Mouse (Mus musculus) G1E (cell line): ENCODE results near the gene Tiam2. TPM values are rescaled to one million over a fixed set of nuclear protein-coding genes. Genes with fewer than 3 reads are reported as not detected.

Experiments
- ATAC-seq: 2 replicates; pipeline ENCODE4 v1.8.0; 2016; ENCODE audit warnings: mild to moderate bottlenecking; ENCODE audit not compliant: insufficient number of reproducible peaks, poor library complexity, low FRiP score, severe bottlenecking; ENCODE audit errors: extremely low read depth
- DNase-seq: peaks from one replicate; pipeline ENCODE4 v3.0.0; 2012; ENCODE audit warnings: low spot score
- H3K27me3 ChIP-seq: 2 replicates; pipeline ENCODE4 v1.6.1; 2012; ENCODE audit warnings: mild to moderate bottlenecking, low read length, inconsistent platforms; ENCODE audit not compliant: insufficient read depth
- H3K36me3 ChIP-seq: replicated peaks from 2 replicates; pipeline ENCODE3; 2012; ENCODE audit warnings: mild to moderate bottlenecking, inconsistent platforms
- H3K4me1 ChIP-seq: 2 replicates; pipeline ENCODE4 v1.6.1; 2012; ENCODE audit warnings: low read depth, low read length, inconsistent platforms, mixed read lengths; ENCODE audit not compliant: insufficient read depth
- H3K4me3 ChIP-seq: 2 replicates; pipeline ENCODE4 v1.5.1; 2012; ENCODE audit warnings: low read depth, mild to moderate bottlenecking, inconsistent platforms, low read length, moderate library complexity, mixed read lengths
- H3K9me3 ChIP-seq: replicated peaks from 2 replicates; pipeline ENCODE4 v1.6.1; 2012; ENCODE audit warnings: inconsistent platforms
- CTCF ChIP-seq: IDR thresholded peaks from 2 replicates; pipeline ENCODE4 v1.5.1; 2012; ENCODE audit warnings: low read depth, low read length, inconsistent platforms, mixed read lengths
- GATA1 ChIP-seq: IDR thresholded peaks from 2 replicates; pipeline ENCODE4 v1.6.1; 2012; ENCODE audit warnings: borderline replicate concordance, low read length, inconsistent platforms, mixed read lengths
- GATA2 ChIP-seq: IDR thresholded peaks from 2 replicates; pipeline ENCODE4 v1.6.1; 2012; ENCODE audit warnings: low read depth, low read length, inconsistent platforms, borderline replicate concordance
- POLR2AphosphoS5 ChIP-seq: IDR thresholded peaks from 2 replicates; pipeline ENCODE4 v1.6.1; 2012; ENCODE audit warnings: low read depth, low read length, inconsistent platforms; ENCODE audit not compliant: insufficient replicate concordance
- TAL1 ChIP-seq: conservative IDR thresholded peaks from 2 replicates; pipeline ENCODE4 v1.6.1; 2012; ENCODE audit warnings: low read depth, low read length, inconsistent platforms, mixed read lengths
- polyA plus RNA-seq: library from polyadenylated mRNA; stranded (reverse); fragments of >175 nt; gene quantifications from 2 replicates; pipeline ENCODE4 v1.2.3, GENCODE M21; 2012
- total RNA-seq, 2 experiments: library from RNA; stranded (forward) in 1 of 2; stranded (reverse) in 1 of 2; fragments of 200-1000 nt in 1 of 2; fragments of >200 nt in 1 of 2; fragmentation: Nextera tagmentation in 1 of 2; gene quantifications; 2 replicates each; pipeline ENCODE4 v1.2.3; 2014 to 2017

Gene Tiam2
- total and polyA plus RNA-seq, 3 experiments = 0.49 TPM; not detected in 2

DNA sequence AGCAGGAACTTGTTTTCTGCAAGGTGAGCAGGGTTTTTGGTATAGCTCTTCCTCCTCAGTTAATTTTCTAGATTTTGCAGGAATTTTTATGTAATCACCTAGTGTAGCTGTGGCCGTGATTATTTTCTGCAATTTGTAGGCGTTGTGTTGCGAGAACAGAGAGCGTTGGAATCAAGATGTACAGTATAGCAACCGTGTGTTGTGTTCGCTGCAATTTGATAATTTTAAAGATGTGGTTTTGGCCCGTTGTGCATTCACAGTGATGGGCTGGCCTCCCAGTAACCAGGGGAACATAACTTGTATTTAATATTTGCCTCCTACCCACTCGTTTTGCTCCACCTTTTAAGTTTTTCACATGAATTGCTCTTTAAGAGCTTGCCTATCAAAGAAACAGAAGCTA lies 156.7 kb downstream of the Tiam2 start:
- H3K27me3 ChIP-seq = peaks cover 7% of the 10 kb centered on the region
- no peak for TF ChIP-seq POLR2AphosphoS5
- no peak for TF ChIP-seq GATA2
- TF ChIP-seq CTCF = no peak
- TF ChIP-seq GATA1 = no peak
- TF ChIP-seq TAL1 = no peak
- H3K9me3 ChIP-seq = no peaks in the 10 kb centered on the region
- DNase-seq (no peak), ATAC-seq (no peak)
- no peak overlapping the region for H3K4me3 ChIP-seq
- no peaks in the 10 kb centered on the region for H3K36me3 ChIP-seq
- H3K4me1 ChIP-seq = no peaks in the 10 kb centered on the region

DNA sequence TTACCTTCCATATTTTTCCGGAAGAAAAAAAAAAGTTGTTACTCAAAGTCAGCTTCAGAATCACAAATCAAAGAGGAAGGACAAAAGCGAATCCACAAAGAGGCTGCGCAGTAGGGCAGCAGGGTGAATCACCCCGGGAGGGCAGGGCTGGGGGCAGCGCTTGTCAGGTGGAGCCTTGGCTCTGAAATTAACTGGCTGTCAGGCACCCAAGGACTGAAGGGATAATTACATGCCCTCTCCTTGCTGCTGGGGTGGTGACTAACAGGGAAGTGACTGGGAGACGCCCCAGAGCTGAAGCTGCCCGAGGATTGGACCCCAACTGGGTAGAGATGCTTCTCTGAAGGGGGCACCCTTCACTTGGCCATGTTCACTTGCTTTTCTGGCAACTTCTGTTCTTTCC lies 159.5 kb downstream of the Tiam2 start:
- TF ChIP-seq GATA1 (no peak), GATA2 (no peak), POLR2AphosphoS5 (no peak), TAL1 (no peak), CTCF (no peak)
- Histone ChIP-seq H3K36me3 (no peaks in the 10 kb centered on the region), H3K4me1 (no peaks in the 10 kb centered on the region), H3K4me3 (no peak overlapping the region), H3K27me3 (peaks cover 15% of the 10 kb centered on the region), H3K9me3 (no peaks in the 10 kb centered on the region)
- ATAC-seq (no peak), DNase-seq (no peak)

DNA sequence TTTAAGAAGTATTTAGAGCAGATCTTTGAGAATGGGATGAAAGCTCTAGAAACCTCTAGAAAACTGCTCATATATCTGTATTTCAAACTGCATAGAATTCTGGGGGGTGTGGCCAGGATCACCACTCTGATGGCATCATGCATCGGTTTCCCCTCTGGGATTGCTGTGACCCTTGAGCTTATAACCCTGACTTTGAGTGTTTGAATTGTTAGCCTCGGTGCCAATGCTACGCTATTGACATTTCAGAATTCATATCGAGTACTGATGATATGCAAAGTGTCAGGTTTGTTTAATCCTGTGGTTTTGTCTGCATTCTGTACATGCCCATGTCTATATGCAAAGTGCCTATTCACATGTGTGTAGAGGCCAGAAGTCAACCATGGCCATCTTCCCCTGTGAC lies 160.8 kb downstream of the Tiam2 start:
- DNase-seq = no peak

GRCm38 (mm10) chr17:3487721-3488601 lies 161.6 kb downstream of the Tiam2 start:
- no peaks in the 10 kb centered on the region for H3K36me3 ChIP-seq
- no peaks in the 10 kb centered on the region for H3K9me3 ChIP-seq
- peaks cover 14% of the 10 kb centered on the region for H3K27me3 ChIP-seq
- no peak for ATAC-seq
- H3K4me3 ChIP-seq = no peak overlapping the region
- TF ChIP-seq CTCF (no peak), GATA2 (no peak), GATA1 (no peak), TAL1 (no peak), POLR2AphosphoS5 (no peak)
- no peaks in the 10 kb centered on the region for H3K4me1 ChIP-seq
- DNase-seq = no peak

More for the DNA sequence above, 160.8 kb downstream of the Tiam2 start:
- H3K9me3 ChIP-seq = no peaks in the 10 kb centered on the region
- peaks cover 16% of the 10 kb centered on the region for H3K27me3 ChIP-seq
- H3K4me1 ChIP-seq = no peaks in the 10 kb centered on the region
- ATAC-seq = no peak
- H3K36me3 ChIP-seq = no peaks in the 10 kb centered on the region
- H3K4me3 ChIP-seq = no peak overlapping the region
- TF ChIP-seq CTCF (no peak), POLR2AphosphoS5 (no peak), TAL1 (no peak), GATA1 (no peak), GATA2 (no peak)

DNA sequence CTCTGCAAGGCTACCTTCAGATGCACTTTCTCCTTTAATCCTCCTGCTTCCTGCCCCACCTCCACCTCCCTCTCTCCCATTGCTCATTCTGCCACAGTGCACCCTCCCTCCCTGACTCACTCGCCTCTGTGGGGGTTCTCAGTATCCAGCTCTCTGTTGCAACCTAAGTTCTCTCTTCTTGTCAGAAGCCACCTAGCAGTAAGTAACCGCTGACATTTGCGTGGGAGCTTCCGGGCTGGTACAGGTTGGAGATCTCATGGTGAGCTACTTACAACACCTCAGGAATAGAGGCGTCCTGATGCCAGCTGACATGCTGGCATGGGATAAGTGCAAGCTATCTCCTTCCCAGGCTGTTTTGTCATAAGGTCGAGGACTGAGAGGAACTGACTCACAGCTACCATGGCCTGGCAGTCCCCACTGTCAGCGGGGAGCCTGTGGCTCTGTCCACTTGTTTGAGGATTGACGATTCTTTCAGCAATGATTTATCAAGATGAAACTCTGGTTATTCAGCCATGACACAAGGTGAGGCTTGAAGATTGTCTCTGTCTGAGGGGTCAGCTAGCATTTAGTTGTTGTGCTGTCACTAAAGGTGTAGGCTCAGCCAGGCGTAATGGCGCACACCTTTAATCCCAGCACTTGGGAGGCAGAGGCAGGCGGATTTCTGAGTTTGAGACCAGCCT lies 164.0 kb downstream of the Tiam2 start:
- DNase-seq (no peak), ATAC-seq (no peak)
- TF ChIP-seq CTCF (no peak), GATA1 (no peak), POLR2AphosphoS5 (no peak)
- Histone ChIP-seq H3K27me3 (peaks cover 18% of the 10 kb centered on the region), H3K9me3 (no peaks in the 10 kb centered on the region), H3K4me3 (no peak overlapping the region), H3K36me3 (no peaks in the 10 kb centered on the region), H3K4me1 (no peaks in the 10 kb centered on the region)

GRCm38 (mm10) chr17:3491065-3491464 lies 164.7 kb downstream of the Tiam2 start:
- H3K27me3 ChIP-seq = peaks cover 21% of the 10 kb centered on the region
- no peaks in the 10 kb centered on the region for H3K4me1 ChIP-seq
- ATAC-seq (no peak), DNase-seq (no peak)
- no peak for TF ChIP-seq GATA1
- TF ChIP-seq POLR2AphosphoS5 = no peak
- no peak for TF ChIP-seq TAL1
- TF ChIP-seq GATA2 = no peak
- TF ChIP-seq CTCF = no peak
- no peak overlapping the region for H3K4me3 ChIP-seq
- no peaks in the 10 kb centered on the region for H3K9me3 ChIP-seq
- H3K36me3 ChIP-seq = no peaks in the 10 kb centered on the region
